Mouse (Mus musculus): ENCODE data around the gene Cers1.

DNA sequence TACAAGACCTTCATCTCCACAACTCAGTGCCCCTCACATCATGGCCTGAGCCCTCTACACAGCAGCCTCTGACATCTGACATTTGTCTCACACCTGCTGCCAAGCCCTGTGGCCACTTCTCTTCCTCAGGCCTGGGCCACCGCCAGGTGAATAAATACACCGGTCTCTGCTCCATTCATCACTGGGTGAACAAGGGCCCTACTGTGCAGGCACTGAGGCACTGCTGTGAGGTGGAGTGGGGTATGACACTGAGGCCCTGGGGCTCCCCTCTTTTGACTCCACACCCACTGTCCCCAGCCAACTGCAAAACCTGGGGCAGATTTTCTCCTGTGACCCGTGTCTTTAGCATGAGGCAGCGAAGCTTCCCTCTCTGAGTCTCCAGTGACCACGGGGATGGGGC is 51.0 kb downstream of the Cers1 start:
- no peak for TF ChIP-seq CTCF (IDR thresholded peaks at IDR 0.05; ENCODE audit: low read depth)
- no peak for TF ChIP-seq EP300 (optimal IDR thresholded peaks at IDR 0.05)

Data from stomach, postnatal 0 days (tissue).